Mouse (Mus musculus): ENCODE results near the gene Tln2. TPM values are rescaled to one million over a fixed set of nuclear protein-coding genes. Genes with fewer than 3 reads are reported as not detected.

Gene Tln2
- 22.9 and 32.9 TPM in 2 replicates for polyA plus RNA-seq (2016; fragmentation: Nextera tagmentation; extraction: Ambion mirVana)

DNA sequence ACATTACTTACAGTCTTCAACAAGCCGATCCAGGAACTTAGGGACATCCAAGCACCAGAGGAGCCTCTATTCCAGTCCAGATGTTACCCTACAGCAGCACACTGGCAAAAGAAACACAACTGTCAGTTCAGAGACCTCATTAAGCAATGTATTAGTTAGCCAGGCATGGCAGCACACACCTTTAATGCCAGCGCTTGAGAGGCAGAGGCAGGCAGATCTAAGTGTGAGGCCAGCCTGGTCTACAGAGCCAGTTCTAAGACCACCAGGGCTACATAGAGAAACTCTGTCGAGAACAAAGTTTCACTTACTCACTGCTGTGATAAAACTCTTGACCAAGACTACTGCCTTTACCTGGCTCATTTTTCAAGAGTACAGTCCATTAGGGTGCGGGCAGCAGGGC is at the start of gene Tln2:
Tln2 (minus strand) TSS at position 101 of the 400 bp plus-strand sequence.
- no peaks in the 10 kb centered on the region for H3K27me3 ChIP-seq (ENCODE audit: insufficient read depth, poor library complexity, severe bottlenecking)
- no peaks in the 10 kb centered on the region for H3K4me1 ChIP-seq (replicated peaks)
- 0 out of 2 replicates have a peak, but pooled peaks cover 9% of the 10 kb centered on the region for H3K36me3 ChIP-seq
- WGBS: 96% methylated on average over 4 of the region's 4 CpGs
- no peak within 1 kb of the TSS for H3K27ac ChIP-seq
- peaks cover 4% of the 10 kb centered on the region; the same call in 1 of the 2 replicates for H3K9me3 ChIP-seq
- no peak within 1 kb of the TSS for H3K4me3 ChIP-seq
- no peak for DNase-seq (ENCODE audit: low spot score)

DNA sequence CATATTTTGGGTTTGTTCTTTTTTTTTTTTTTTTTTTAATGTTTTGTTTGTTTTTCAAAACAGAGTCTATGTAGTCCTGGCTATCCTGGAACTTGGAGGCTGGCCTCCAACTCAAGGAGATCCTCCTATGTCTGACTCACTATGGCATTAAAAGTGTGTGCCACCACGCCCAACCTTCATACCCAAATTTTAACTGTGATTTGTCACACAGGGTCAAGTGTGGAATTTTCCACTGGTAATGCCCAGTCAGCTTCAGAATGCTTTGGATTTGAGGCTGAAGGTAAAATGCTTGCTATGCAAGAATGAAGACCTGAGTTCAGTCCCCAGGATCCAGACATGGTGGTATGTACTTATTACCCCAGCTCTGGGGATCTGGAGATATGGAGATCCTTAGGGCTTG is 49.7 kb upstream of the Tln2 start:
- DNase-seq (ENCODE audit: low spot score): no peak
- no peak overlapping the region for H3K27ac ChIP-seq
- no peak overlapping the region for H3K4me3 ChIP-seq
- 91% methylated on average over 1 of the region's 1 CpGs for WGBS
- no peaks in the 10 kb centered on the region for H3K36me3 ChIP-seq
- no peaks in the 10 kb centered on the region for H3K9me3 ChIP-seq
- no peaks in the 10 kb centered on the region for H3K27me3 ChIP-seq (ENCODE audit: insufficient read depth, poor library complexity, severe bottlenecking)
- peaks cover 16% of the 10 kb centered on the region; the same call in 1 of the 2 replicates for H3K4me1 ChIP-seq (replicated peaks)

DNA sequence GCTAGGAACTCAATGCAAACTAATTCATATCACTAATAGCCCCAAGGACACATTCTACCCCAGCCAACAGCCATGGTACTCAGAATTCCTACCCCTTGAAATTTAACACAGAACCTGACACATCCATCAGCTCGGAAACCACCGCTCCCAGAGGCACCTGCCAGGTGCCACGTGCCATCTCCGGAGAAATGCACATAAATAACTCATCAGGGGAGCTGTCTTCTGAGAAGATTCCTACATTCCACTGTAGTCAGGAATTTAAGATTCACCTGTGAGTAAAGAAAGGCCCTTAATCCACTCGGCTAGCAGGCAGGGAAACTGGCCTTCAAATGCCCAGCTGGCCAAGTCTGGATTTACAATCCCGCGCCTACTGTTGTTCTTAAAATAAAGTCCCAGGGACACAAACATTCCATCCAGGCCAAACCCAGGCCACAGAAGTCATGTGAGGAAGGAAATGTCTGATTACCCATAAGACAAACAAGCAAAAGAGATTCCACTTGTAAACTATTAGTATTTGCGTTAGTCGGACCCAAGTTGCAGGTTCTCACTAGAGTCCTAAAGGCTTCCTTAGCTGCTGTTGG is 48.4 kb upstream of the Tln2 start:
- Histone ChIP-seq H3K27ac (no peak overlapping the region), H3K4me1 (replicated peaks) (peaks cover 13% of the 10 kb centered on the region; the same call in 1 of the 2 replicates), H3K4me3 (no peak overlapping the region), H3K36me3 (no peaks in the 10 kb centered on the region), H3K9me3 (no peaks in the 10 kb centered on the region), H3K27me3 (ENCODE audit: insufficient read depth, poor library complexity, severe bottlenecking) (no peaks in the 10 kb centered on the region)
- no peak for DNase-seq (ENCODE audit: low spot score)
- WGBS: 81% methylated on average over 9 of the region's 9 CpGs

DNA sequence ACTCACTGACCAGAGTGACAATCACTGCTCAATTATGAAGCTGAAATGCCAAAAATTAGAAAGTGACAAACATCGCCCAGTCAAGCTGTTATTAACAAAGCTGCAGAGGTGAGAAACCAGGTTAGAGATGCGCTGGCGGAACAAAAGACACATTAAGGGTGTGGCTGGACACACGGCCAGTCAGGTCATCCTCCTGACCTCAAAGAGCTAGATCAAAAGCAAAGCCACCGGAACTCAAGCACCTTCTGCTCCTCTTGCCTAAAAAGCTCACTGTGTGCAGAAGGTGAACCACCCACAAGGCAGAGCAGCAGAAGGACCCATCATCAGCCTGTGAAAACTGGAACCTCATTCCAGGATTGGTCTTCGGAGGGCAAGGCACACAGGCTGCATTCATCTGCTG is 47.8 kb upstream of the Tln2 start:
- 83% methylated on average over 6 of the region's 6 CpGs for WGBS
- no peaks in the 10 kb centered on the region for H3K36me3 ChIP-seq
- peaks cover 13% of the 10 kb centered on the region; the same call in 1 of the 2 replicates for H3K4me1 ChIP-seq (replicated peaks)
- no peaks in the 10 kb centered on the region for H3K9me3 ChIP-seq
- no peak overlapping the region for H3K4me3 ChIP-seq
- H3K27me3 ChIP-seq (ENCODE audit: insufficient read depth, poor library complexity, severe bottlenecking): no peaks in the 10 kb centered on the region
- DNase-seq (ENCODE audit: low spot score): no peak
- H3K27ac ChIP-seq: no peak overlapping the region

DNA sequence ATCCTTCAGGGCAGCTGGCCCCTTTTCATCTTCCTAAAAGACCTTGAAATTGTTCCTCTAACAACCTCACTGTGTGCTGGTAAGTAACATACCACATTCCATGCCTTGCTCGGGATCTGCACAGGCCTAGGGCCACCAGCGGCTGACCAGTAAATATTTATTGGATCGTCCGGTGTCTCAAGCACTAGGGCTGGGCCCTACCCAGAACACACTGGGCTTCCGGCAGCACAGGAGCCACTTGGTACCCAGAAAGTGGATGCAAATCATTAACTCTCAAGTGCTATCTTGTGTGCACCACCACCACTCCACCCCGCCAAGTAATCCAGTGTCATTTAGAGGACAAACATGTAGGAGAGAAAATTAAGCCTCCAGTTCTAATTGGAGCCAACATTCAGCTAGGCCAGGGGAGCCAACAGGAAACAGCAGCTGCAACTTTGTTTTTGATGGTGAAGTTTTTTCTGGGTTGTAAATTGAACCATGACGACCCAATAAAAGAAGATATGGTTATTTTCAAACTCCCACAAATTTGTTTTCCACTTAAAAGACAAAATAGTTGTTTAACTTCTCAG is 46.4 kb upstream of the Tln2 start:
- WGBS: 82% methylated on average over 7 of the region's 7 CpGs
- Histone ChIP-seq H3K9me3 (no peaks in the 10 kb centered on the region), H3K27me3 (ENCODE audit: insufficient read depth, poor library complexity, severe bottlenecking) (no peaks in the 10 kb centered on the region), H3K27ac (no peak overlapping the region), H3K4me1 (replicated peaks) (peaks cover 13% of the 10 kb centered on the region; the same call in 1 of the 2 replicates), H3K4me3 (no peak overlapping the region), H3K36me3 (no peaks in the 10 kb centered on the region)
- no peak for DNase-seq (ENCODE audit: low spot score)

DNA sequence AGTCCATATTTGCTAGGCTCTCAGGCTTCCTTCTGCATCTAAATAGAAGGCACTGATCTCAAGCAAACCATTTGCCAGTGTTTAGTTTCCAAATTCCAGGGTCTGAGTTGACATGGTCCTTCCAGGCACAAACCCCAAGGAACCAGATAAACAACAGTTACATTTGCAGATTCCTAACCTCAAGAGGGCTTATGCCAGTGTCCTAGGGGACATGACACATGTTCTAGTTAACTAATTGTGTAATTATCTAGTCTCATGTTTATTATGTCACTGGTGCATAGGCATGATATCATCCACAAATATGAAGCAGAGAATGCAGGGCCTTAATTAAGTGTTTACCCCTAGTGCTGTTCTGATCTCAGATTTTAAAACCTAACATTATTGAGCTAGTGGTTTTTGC is 45.4 kb upstream of the Tln2 start:
- Histone ChIP-seq H3K4me3 (no peak overlapping the region), H3K4me1 (replicated peaks) (peaks cover 13% of the 10 kb centered on the region; the same call in 1 of the 2 replicates), H3K27me3 (ENCODE audit: insufficient read depth, poor library complexity, severe bottlenecking) (no peaks in the 10 kb centered on the region), H3K27ac (no peak overlapping the region), H3K36me3 (no peaks in the 10 kb centered on the region), H3K9me3 (no peaks in the 10 kb centered on the region)
- no peak for DNase-seq (ENCODE audit: low spot score)

DNA sequence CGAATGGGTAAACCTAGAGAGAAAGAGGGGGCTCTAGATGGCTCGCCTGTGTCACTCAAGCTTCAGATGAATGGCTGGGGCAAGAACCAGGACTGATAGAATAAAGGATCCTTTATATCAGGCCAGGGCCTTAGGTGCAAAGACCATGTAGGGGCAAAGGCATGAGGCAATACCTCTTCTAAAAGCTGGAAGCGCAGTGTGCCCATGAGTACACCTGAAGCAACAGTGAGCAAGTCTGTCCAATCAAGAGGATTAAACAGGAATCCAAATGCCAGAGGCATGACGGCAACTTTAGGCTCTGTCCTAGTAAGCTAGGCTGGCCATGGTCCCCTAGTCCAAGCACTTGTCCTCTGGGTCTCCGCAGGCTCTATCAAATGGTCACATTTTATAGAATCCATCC is 42.8 kb upstream of the Tln2 start:
- Histone ChIP-seq H3K4me1 (replicated peaks) (peaks cover 6% of the 10 kb centered on the region; the same call in 1 of the 2 replicates), H3K4me3 (no peak overlapping the region), H3K9me3 (no peaks in the 10 kb centered on the region), H3K27me3 (ENCODE audit: insufficient read depth, poor library complexity, severe bottlenecking) (no peaks in the 10 kb centered on the region), H3K36me3 (no peaks in the 10 kb centered on the region), H3K27ac (no peak overlapping the region)
- WGBS: 89% methylated on average over 5 of the region's 5 CpGs
- DNase-seq (ENCODE audit: low spot score): no peak

DNA sequence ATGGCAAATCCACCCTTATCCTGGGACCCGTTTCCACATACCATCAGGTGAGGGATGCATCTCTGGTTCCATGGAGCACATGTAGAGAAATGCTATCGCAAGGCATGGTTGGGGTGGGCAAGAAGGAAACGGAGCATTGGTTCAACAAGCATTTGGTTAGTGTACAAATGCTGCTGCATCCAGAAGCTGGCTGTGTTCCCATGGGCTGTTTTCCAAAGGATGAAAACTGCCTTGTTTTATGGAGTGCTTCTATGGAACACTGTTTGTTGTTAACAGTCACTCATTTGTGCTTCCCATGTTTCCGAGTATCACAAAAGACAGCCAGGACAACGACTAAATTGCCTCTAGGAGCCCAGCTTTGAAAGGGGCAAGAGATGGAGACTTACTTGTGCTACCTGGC is 35.7 kb upstream of the Tln2 start:
- 93% methylated on average over 5 of the region's 5 CpGs for WGBS

DNA sequence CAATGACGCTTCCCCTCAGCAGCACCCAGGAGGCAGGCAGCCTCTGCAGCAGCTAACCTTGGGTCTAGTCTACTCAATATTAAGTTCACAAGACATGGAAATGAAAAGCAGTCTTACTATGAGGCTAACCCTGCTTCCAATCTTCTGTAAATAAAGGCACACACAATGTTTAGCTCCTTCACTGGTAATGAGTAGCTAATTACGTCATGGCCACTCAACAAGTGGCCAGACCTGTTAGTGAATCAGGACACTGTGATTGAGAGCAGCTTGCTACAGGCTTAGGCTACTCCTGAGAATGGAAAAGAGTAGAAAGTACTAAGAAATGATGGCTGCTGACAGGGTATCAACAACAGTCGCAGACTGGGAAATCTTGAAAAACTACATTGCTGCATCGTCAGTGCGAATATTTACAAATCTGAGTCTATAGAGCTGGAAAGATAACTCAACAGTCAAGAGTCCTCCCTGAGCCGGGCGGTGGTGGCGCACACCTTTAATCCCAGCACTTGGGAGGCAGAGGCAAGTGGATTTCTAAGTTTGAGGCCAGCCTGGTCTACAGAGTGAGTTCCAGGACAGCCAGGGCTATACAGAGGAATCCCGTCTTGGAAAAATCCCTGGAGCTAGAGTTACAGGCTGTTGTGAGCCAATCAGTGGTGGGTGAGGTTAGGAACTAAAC is 34.1 kb upstream of the Tln2 start:
- 0 out of 2 replicates have a peak, but pooled peaks cover 5% of the 10 kb centered on the region for H3K9me3 ChIP-seq
- H3K4me1 ChIP-seq (replicated peaks): no peaks in the 10 kb centered on the region
- H3K27ac ChIP-seq: no peak overlapping the region
- H3K36me3 ChIP-seq: 0 out of 2 replicates have a peak, but pooled peaks cover 4% of the 10 kb centered on the region
- WGBS: 96% methylated on average over 9 of the region's 9 CpGs
- no peaks in the 10 kb centered on the region for H3K27me3 ChIP-seq (ENCODE audit: insufficient read depth, poor library complexity, severe bottlenecking)
- no peak overlapping the region for H3K4me3 ChIP-seq
- no peak for DNase-seq (ENCODE audit: low spot score)

More for the DNA sequence above, 35.7 kb upstream of the Tln2 start:
- DNase-seq (ENCODE audit: low spot score): no peak
- Histone ChIP-seq H3K4me3 (no peak overlapping the region), H3K27me3 (ENCODE audit: insufficient read depth, poor library complexity, severe bottlenecking) (no peaks in the 10 kb centered on the region), H3K9me3 (0 out of 2 replicates have a peak, but pooled peaks cover 5% of the 10 kb centered on the region), H3K36me3 (0 out of 2 replicates have a peak, but pooled peaks cover 4% of the 10 kb centered on the region), H3K27ac (no peak overlapping the region), H3K4me1 (replicated peaks) (no peaks in the 10 kb centered on the region)

DNA sequence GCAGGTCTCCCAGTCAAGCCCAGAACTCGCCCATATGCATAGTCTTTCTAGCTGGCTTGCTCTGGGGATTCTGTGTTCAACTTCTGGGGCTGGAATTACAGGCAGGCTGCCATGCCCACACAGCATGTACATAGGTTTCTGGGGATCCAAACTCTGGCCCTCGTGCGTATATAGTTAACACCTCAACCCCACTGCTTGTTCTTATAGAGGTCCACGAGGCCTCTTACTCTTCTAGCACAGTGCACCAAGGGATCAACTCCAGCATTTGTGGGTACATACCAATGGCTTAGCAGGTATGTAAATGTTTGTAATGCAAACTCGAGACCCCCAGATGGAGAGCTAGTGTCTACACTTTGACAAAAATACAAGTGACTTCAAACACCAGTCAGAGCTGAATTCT is 33.2 kb upstream of the Tln2 start:
- no peak overlapping the region for H3K27ac ChIP-seq
- H3K4me3 ChIP-seq: no peak overlapping the region
- 91% methylated on average over 5 of the region's 5 CpGs for WGBS
- DNase-seq (ENCODE audit: low spot score): no peak
- H3K9me3 ChIP-seq: 0 out of 2 replicates have a peak, but pooled peaks cover 5% of the 10 kb centered on the region
- H3K4me1 ChIP-seq (replicated peaks): no peaks in the 10 kb centered on the region
- 0 out of 2 replicates have a peak, but pooled peaks cover 4% of the 10 kb centered on the region for H3K36me3 ChIP-seq
- H3K27me3 ChIP-seq (ENCODE audit: insufficient read depth, poor library complexity, severe bottlenecking): no peaks in the 10 kb centered on the region

DNA sequence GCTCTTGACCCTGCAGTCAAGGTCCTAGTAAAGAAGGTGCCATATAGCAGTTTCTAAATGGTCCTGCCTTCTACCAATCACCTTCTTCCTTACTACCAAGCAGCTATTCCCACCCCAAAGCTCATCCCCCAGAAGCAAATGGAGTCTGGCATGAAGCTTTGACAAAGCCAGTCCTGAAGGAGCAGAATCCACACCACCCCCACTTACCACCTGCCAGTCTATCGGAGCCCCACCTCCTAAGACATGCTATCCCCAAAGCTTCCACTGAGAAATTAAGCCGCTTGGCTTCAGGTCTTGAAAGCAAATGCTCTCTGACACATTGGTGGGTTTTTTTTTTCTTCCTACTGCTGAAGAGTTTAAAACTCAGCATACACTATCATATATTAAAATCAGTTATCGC is 27.6 kb upstream of the Tln2 start:
- DNase-seq (ENCODE audit: low spot score): no peak
- Histone ChIP-seq H3K4me3 (no peak overlapping the region), H3K4me1 (replicated peaks) (0 out of 2 replicates have a peak, but pooled peaks cover under 1% of the 10 kb centered on the region), H3K9me3 (no peaks in the 10 kb centered on the region), H3K36me3 (no peaks in the 10 kb centered on the region), H3K27me3 (ENCODE audit: insufficient read depth, poor library complexity, severe bottlenecking) (no peaks in the 10 kb centered on the region), H3K27ac (no peak overlapping the region)
- WGBS: 89% methylated on average over 3 of the region's 3 CpGs

DNA sequence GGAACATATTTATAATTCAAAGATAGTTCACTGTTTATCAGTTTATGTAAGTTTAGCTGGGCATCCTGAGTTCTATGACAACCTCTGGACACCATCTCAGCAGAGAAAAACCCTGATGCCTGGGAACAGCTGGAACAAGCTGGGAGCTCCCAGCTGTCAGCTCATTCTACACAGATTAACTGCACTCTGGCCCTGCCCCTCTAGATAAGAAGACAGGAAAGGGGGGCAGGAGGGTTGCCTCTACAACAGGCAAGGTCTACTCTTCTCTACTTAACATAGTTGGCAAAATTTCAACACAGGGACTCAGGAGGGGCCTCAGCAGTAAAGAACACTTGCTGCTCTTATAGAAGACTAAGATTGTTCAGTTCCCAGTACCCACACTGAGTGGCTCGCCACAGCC is 27.0 kb upstream of the Tln2 start:
- WGBS: 88% methylated on average over 1 of the region's 1 CpGs
- Histone ChIP-seq H3K9me3 (no peaks in the 10 kb centered on the region), H3K4me3 (no peak overlapping the region), H3K27me3 (ENCODE audit: insufficient read depth, poor library complexity, severe bottlenecking) (no peaks in the 10 kb centered on the region), H3K4me1 (replicated peaks) (peaks cover 7% of the 10 kb centered on the region), H3K27ac (no peak overlapping the region), H3K36me3 (no peaks in the 10 kb centered on the region)
- DNase-seq (ENCODE audit: low spot score): no peak

DNA sequence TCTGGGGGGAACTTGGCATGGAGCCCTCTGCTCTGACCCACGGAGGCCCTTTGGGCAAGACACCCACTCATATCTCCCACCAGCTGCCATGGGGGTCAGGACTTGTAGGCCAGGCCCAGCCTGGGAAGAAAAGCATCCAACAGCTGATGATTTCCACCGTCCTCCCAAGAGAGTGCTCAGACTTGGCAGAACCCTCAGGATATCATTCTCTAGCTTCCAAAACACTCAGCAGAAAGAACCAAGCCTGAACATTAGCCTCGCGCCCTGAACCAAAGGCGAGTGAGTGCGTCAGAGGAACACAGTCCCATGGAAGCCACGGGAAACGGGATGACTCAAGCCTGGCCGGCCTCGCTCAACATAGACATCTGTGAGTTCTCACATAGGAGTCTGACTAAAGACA is 25.4 kb upstream of the Tln2 start:
- H3K9me3 ChIP-seq: no peaks in the 10 kb centered on the region
- no peak for DNase-seq (ENCODE audit: low spot score)
- H3K27ac ChIP-seq: no peak overlapping the region
- no peak overlapping the region for H3K4me3 ChIP-seq
- WGBS: 92% methylated on average over 10 of the region's 10 CpGs
- H3K4me1 ChIP-seq (replicated peaks): peaks cover 8% of the 10 kb centered on the region
- no peaks in the 10 kb centered on the region for H3K27me3 ChIP-seq (ENCODE audit: insufficient read depth, poor library complexity, severe bottlenecking)
- H3K36me3 ChIP-seq: no peaks in the 10 kb centered on the region
